Mouse (Mus musculus): ENCODE results near the gene Gm43518. TPM values are rescaled to one million over a fixed set of nuclear protein-coding genes. Genes with fewer than 3 reads are reported as not detected.
A peak's percentile ranks its signal among the peaks of the same experiment; 100 is the strongest.

Gene Gm43518
- total RNA-seq, 1 experiment from 2014 or later, result 2.7 TPM

DNA sequence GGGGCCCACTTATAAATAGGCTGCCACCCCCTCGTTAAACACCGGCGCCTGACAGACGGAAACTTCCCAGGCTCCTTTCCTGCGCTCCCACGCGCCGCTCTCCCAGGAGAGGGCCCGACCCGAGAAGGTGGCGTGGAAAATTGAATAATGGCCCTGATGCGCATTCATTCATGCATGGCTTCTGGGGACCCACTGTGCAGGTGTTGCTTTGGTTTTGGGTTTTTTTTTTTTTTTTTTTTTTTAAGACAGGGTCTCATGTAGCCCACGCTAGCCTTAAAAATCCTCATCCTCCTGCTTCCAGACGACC lies 46.9 kb downstream of the Gm43518 start:
- ATAC-seq (replicated peaks; ENCODE audit: low read depth, poor library complexity, severe bottlenecking), result no peak

DNA sequence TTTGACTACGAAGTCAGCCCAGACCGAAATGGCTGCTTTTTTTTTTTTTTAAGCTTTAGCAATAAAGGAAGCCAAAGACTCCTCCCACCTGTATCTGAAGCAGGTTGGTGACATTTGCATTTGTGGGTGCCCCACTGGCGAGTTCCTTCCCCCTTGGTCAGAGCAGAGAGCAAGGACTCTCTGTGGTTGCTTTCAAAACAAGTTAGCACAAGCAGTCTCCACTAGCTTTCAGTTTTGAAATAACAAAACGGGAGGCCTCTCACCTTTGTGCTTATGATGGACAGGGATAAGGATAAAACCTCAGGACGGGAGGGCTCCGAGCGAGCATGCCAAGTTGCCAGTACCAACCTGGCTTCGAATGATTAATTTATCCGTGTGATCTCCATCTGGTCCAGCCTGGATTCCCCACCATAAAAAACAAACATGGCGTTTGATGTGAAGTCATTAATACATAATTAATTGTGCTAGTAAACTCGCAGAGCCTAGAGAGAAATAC lies 47.4 kb downstream of the Gm43518 start:
- ATAC-seq (replicated peaks; ENCODE audit: low read depth, poor library complexity, severe bottlenecking), result peak; percentile 61

GRCm38 (mm10) chr5:123975668-123976180 lies 48.5 kb downstream of the Gm43518 start:
- ATAC-seq (replicated peaks; ENCODE audit: low read depth, poor library complexity, severe bottlenecking), result no peak

- ATAC-seq (replicated peaks; ENCODE audit: low read depth, poor library complexity, severe bottlenecking), result no peak
These were observed 50.0 kb downstream of the Gm43518 start for GRCm38 (mm10) chr5:123977231-123977630.

GRCm38 (mm10) chr5:123978131-123978530 lies 50.9 kb downstream of the Gm43518 start:
- 0 out of 2 replicates have a peak, but pooled peaks have one; percentile 22 for ATAC-seq (replicated peaks; ENCODE audit: low read depth, poor library complexity, severe bottlenecking)

DNA sequence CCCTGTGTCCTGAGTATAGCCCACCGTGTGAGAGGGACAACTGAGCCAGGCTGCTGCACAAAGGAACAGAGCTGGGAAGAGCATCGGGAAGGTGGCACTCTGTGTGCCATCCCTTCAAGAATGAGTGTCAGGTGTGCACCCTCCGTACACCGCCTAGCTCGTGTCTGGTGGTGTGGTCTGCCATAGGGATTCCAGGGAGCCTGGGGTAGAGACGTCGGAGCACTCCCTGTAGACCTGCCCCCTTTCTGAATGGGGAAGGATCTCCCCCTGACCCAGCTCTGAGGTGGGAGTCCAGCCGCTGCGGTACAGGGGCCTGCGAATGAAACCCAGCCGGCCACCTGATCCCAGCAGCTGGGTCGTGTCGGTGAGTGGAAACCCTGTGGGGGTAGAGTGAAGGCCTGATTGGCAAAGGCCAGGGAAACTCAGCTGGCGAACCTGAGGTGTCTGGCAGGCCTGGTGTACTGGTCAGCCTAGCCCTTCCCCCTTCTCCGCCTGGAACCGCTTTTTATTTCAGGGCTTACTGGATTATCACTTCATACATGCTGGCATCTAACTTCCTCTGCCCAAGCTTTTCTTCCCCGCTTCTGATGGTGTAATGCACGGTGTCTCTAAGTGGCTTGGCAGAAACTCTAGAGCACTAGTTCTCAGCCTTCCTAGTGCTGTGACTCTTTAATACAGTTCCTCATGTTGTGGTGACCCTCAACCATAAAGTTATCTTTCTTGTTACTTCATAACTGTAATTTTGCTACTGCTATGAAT lies 52.2 kb downstream of the Gm43518 start:
- peak; percentile 55 for ATAC-seq (replicated peaks; ENCODE audit: low read depth, poor library complexity, severe bottlenecking)

DNA sequence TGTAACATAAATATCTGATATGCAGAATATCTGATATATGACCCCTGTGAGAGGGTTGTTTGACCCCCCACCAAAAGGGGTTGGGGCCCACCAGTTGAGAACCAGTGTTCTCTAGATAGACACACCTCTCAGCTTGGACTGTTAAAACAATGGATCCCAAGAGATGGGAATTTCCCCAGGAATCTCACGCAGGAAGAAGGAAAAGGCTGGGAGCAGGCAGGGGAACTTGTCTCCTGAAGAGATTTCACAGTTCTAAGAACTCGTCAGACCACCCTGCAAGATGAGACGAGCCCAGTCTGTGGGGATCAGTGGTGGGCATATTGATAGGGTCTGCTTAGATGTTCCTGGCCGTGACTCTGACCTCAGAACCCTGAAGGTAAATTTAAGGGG lies 52.8 kb downstream of the Gm43518 start:
- no peak for ATAC-seq (replicated peaks; ENCODE audit: low read depth, poor library complexity, severe bottlenecking)

- no peak for ATAC-seq (replicated peaks; ENCODE audit: low read depth, poor library complexity, severe bottlenecking)
These were observed 53.5 kb downstream of the Gm43518 start for GRCm38 (mm10) chr5:123980521-123981249.

DNA sequence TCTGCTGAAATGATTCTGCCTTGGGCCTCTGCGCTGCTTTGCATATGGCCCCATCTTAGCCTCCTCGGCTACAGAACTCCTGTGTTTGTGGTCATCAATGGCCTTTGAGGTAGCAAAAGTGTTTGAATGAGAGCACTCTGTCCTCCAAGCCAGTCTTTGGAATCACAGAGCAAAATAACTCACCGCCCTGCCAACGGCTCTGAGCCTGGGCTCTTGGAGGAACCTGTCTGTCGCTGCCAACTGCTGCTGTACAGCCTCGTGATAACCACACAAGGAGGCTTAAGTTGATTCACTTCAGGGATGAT lies 54.0 kb downstream of the Gm43518 start:
- ATAC-seq (replicated peaks; ENCODE audit: low read depth, poor library complexity, severe bottlenecking), result no peak

DNA sequence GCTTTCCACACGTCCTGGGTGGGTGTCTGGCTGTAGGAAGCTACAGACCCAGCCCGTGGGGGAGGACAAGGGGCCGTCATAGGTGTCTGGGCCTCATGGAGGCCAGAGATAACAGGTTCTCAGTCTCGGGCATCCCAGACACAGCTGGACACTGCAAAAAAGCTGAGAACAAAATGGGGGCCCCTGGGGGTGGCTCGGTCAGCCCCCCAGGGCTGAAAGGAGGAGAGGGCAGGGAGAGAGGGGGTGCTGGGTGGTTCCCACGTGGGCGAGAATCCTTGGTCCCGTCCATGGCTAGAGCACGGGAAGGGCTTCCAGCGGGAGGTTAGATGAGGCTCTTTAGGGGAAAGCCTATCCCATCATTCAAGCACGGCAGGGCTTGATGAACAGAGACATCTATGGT lies 55.6 kb downstream of the Gm43518 start:
- ATAC-seq (replicated peaks; ENCODE audit: low read depth, poor library complexity, severe bottlenecking), result no peak

- no peak for ATAC-seq (replicated peaks; ENCODE audit: low read depth, poor library complexity, severe bottlenecking)
These were observed 58.2 kb downstream of the Gm43518 start for GRCm38 (mm10) chr5:123985434-123985833.

DNA sequence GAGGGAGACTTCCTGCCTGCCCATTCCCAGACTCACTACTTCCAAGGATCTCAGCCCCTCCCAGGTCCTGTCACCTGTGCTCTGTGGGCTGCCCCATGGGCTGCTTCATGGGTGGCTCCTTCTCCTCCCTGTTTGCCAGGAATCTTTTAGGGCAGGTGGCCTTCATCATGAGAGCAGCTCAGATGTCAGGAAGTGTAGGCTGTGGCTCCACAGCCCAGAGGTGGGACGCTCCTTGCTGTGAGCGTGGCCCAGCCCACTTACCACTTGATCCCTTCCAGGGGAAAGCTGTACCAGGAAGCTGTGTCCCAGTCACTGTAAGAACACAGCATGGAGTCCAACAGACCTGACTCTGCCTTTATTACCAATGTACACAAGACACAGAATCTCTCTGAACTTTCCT lies 59.7 kb downstream of the Gm43518 start:
- ATAC-seq (replicated peaks; ENCODE audit: low read depth, poor library complexity, severe bottlenecking), result 0 out of 2 replicates have a peak, but pooled peaks have one; percentile 10

GRCm38 (mm10) chr5:123987511-123987910 lies 60.3 kb downstream of the Gm43518 start:
- ATAC-seq (replicated peaks; ENCODE audit: low read depth, poor library complexity, severe bottlenecking), result no peak

Other genes starting within 250 kb of the Gm43518 start
- gene Clip1, start 242.8 kb upstream of the Gm43518 start, total RNA-seq (2017), result 80.8 and 105 TPM in 2 replicates
- gene Zcchc8, start 206.3 kb upstream of the Gm43518 start, total RNA-seq (2017), result 79.9 and 124 TPM in 2 replicates
- 308 and 310 TPM in 2 replicates for gene Rsrc2, start 178.0 kb upstream of the Gm43518 start, total RNA-seq (2017)
- gene Kntc1, start 177.7 kb upstream of the Gm43518 start, total RNA-seq (2017), result 44.2 and 59.1 TPM in 2 replicates
- 3.6 and 4.3 TPM in 2 replicates for gene Hcar2, start 61.9 kb upstream of the Gm43518 start, total RNA-seq (2017)
- not detected in 2 replicates for gene Hcar1, start 47.4 kb upstream of the Gm43518 start, total RNA-seq (2017)
- 83.5 and 117 TPM in 2 replicates for gene Denr, start 20.2 kb upstream of the Gm43518 start, total RNA-seq (2017)
- gene Ccdc62, start 3.3 kb downstream of the Gm43518 start, total RNA-seq (2017), result 1.4 and 3.6 TPM in 2 replicates
- gene Hip1r, start 46.2 kb downstream of the Gm43518 start, total RNA-seq (2017), result 13.0 and 13.6 TPM in 2 replicates
- 21.4 and 21.9 TPM in 2 replicates for gene Vps37b, start 104.9 kb downstream of the Gm43518 start, total RNA-seq (2017)
- gene Abcb9, start 168.4 kb downstream of the Gm43518 start, total RNA-seq (2017), result 0.87 and 2.9 TPM in 2 replicates
- 8.5 and 10.6 TPM in 2 replicates for gene Ogfod2, start 184.9 kb downstream of the Gm43518 start, total RNA-seq (2017)
- 93.4 and 116 TPM in 2 replicates for gene Arl6ip4, start 188.7 kb downstream of the Gm43518 start, total RNA-seq (2017)